Mouse (Mus musculus) forebrain, embryonic 16.5 days (tissue): ENCODE measurements around the gene Zmym4. TPM values are rescaled to one million over a fixed set of nuclear protein-coding genes. Genes with fewer than 3 reads are reported as not detected.
"Not testable (repeated sequence)": the region's sequence is repeated elsewhere in the genome, so short reads cannot be mapped to it uniquely, and the experiment has no call there.

ENCODE experiments used
- ATAC-seq: fragments of 200-750 bp; cut with Nextera tagmentation; 2 replicates; pipeline ENCODE4 v1.8.0; 2017; ENCODE audit warnings: mild to moderate bottlenecking, moderate library complexity
- H3K27ac ChIP-seq: fragments of 300-500 bp; sonication (generic); 2 replicates; pipeline ENCODE4 v1.5.1; 2014; ENCODE audit warnings: low read length, control low read depth
- H3K27me3 ChIP-seq: fragments of 300-500 bp; sonication (generic); replicated peaks from 2 replicates; pipeline ENCODE4 v1.6.1; 2014; ENCODE audit warnings: low read length; ENCODE audit not compliant: control insufficient read depth, insufficient read depth
- H3K36me3 ChIP-seq: fragments of 300-500 bp; sonication (generic); 2 replicates; pipeline ENCODE4 v1.6.1; 2014; ENCODE audit not compliant: control insufficient read depth, insufficient read depth
- H3K4me1 ChIP-seq: fragments of 300-500 bp; sonication (generic); replicated peaks from 2 replicates; pipeline ENCODE4 v1.6.1; 2014; ENCODE audit warnings: low read length; ENCODE audit not compliant: control insufficient read depth, insufficient read depth
- H3K4me2 ChIP-seq: fragments of 300-500 bp; sonication (generic); 2 replicates; pipeline ENCODE4 v1.6.1; 2014; ENCODE audit warnings: mild to moderate bottlenecking, low read length, control low read depth
- H3K4me3 ChIP-seq: fragments of 300-500 bp; sonication (generic); replicated peaks from 2 replicates; pipeline ENCODE4 v1.5.1; 2014; ENCODE audit warnings: mild to moderate bottlenecking, low read length, control low read depth
- H3K9ac ChIP-seq: fragments of 300-500 bp; sonication (generic); replicated peaks from 2 replicates; pipeline ENCODE4 v1.6.1; 2014; ENCODE audit warnings: low read depth, low read length, control low read depth
- H3K9me3 ChIP-seq: fragments of 300-500 bp; sonication (generic); 2 replicates; pipeline ENCODE4 v1.6.1; 2016; ENCODE audit warnings: low read length; ENCODE audit not compliant: control insufficient read depth
- WGBS: fragments of 180-500 bp; shearing (Covaris S2); extraction: QIAGEN DNeasy Blood & Tissue Kit; methylation state at CpG from one replicate; pipeline ENCODE4 v1.1.7; 2014; 5-methylcytosine and 5-hydroxymethylcytosine counted together
- polyA plus RNA-seq: library from polyadenylated mRNA; unstranded; fragments of >200 nt; fragmentation: Nextera tagmentation; extraction: Ambion mirVana; gene quantifications from 2 replicates; pipeline ENCODE4 v1.2.1, GENCODE M21; 2015

Zmym4 gene
- polyA plus RNA-seq, 1 experiment from 2014 or later: 31.1 TPM

- Histone ChIP-seq H3K36me3 (no peaks in the 10 kb centered on the region), H3K4me1 (no peaks in the 10 kb centered on the region), H3K9me3 (no peaks in the 10 kb centered on the region), H3K9ac (no peak overlapping the region), H3K4me2 (no peak overlapping the region), H3K27ac (no peak overlapping the region), H3K4me3 (no peak overlapping the region), H3K27me3 (no peaks in the 10 kb centered on the region)
- no peak for ATAC-seq
Observed at GRCm38 (mm10) chr4:126990553-126990952, 22.6 kb upstream of the Zmym4 start.

- no peaks in the 10 kb centered on the region for H3K36me3 ChIP-seq
- ATAC-seq: no peak
- H3K9ac ChIP-seq: no peak overlapping the region
- 85% methylated on average over 4 of the region's 4 CpGs for WGBS
- H3K9me3 ChIP-seq: no peaks in the 10 kb centered on the region
- H3K27ac ChIP-seq: no peak overlapping the region
- no peak overlapping the region for H3K4me2 ChIP-seq
- no peaks in the 10 kb centered on the region for H3K4me1 ChIP-seq
- H3K27me3 ChIP-seq: no peaks in the 10 kb centered on the region
- H3K4me3 ChIP-seq: no peak overlapping the region
Observed at GRCm38 (mm10) chr4:126988503-126988902, 20.6 kb upstream of the Zmym4 start.

DNA sequence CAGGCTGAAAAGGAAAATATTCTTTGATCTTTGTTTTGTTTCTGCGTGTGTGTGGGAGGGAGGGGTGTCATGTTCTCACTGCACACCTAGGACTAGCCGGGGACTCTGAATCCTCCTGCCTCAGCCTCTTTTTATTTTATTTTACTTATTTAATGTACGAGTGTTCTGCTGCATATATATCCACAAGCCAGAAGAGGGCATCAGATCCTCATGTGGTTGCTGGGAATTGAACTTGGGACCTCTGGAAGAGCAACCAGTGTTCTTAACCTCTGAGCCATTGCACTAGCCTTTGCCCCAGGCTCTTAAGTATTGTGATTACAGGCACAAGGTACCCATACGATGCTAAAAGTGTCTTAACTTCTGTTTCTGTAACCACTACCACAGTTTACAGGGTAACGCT is 18.8 kb upstream of the Zmym4 start:
- 79% methylated on average over 5 of the region's 5 CpGs for WGBS
- Histone ChIP-seq H3K36me3 (no peaks in the 10 kb centered on the region), H3K4me2 (no peak overlapping the region), H3K4me1 (no peaks in the 10 kb centered on the region), H3K9ac (no peak overlapping the region), H3K9me3 (no peaks in the 10 kb centered on the region), H3K4me3 (no peak overlapping the region), H3K27me3 (no peaks in the 10 kb centered on the region), H3K27ac (no peak overlapping the region)
- ATAC-seq: no peak

GRCm38 (mm10) chr4:126983736-126984525 is 16.0 kb upstream of the Zmym4 start:
- 89% methylated on average over 10 of the region's 13 CpGs for WGBS
- not testable (repeated sequence) for H3K4me2 ChIP-seq, H3K27me3 ChIP-seq, ATAC-seq, H3K4me1 ChIP-seq, H3K4me3 ChIP-seq, H3K36me3 ChIP-seq, H3K9ac ChIP-seq, H3K27ac ChIP-seq, H3K9me3 ChIP-seq

DNA sequence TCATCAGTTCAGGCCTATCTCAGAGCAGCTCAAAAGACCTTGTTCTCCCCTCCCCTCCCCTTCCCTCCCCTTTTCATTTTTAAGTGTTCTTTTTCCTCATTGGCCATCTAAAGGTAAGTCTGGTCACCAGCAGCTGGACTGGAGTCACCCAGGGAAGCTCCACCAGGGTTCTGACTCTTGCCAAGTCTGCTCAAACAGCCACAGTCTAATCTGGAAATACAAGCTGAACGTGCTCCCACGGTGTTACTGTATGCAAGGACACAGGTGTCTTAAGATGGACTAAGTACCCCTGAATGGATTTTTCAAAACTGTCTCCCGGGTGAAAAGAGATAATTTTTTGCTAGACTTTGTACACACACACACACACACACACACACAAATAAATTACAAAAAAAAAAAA is 15.4 kb upstream of the Zmym4 start:
- Histone ChIP-seq H3K9me3 (no peaks in the 10 kb centered on the region), H3K9ac (no peak overlapping the region), H3K4me2 (no peak overlapping the region), H3K27me3 (no peaks in the 10 kb centered on the region), H3K36me3 (no peaks in the 10 kb centered on the region), H3K4me1 (no peaks in the 10 kb centered on the region), H3K4me3 (no peak overlapping the region), H3K27ac (no peak overlapping the region)
- WGBS: 77% methylated on average over 3 of the region's 3 CpGs
- ATAC-seq: no peak

GRCm38 (mm10) chr4:126978706-126979105 is 10.8 kb upstream of the Zmym4 start:
- H3K9me3 ChIP-seq: no peaks in the 10 kb centered on the region
- H3K4me1 ChIP-seq: no peaks in the 10 kb centered on the region
- H3K27me3 ChIP-seq: 0 out of 2 replicates have a peak, but pooled peaks cover 1% of the 10 kb centered on the region
- 91% methylated on average over 3 of the region's 3 CpGs for WGBS
- ATAC-seq: no peak
- no peak overlapping the region for H3K9ac ChIP-seq
- H3K4me2 ChIP-seq: no peak overlapping the region
- no peak overlapping the region for H3K4me3 ChIP-seq
- no peaks in the 10 kb centered on the region for H3K36me3 ChIP-seq
- no peak overlapping the region for H3K27ac ChIP-seq

- 0 out of 2 replicates have a peak, but pooled peaks cover 2% of the 10 kb centered on the region for H3K27me3 ChIP-seq
- H3K4me3 ChIP-seq: no peak overlapping the region
- H3K9me3 ChIP-seq: no peaks in the 10 kb centered on the region
- H3K36me3 ChIP-seq: no peaks in the 10 kb centered on the region
- H3K4me2 ChIP-seq: no peak overlapping the region
- H3K27ac ChIP-seq: no peak overlapping the region
- no peak overlapping the region for H3K9ac ChIP-seq
- no peak for ATAC-seq
- no peaks in the 10 kb centered on the region for H3K4me1 ChIP-seq
Observed at GRCm38 (mm10) chr4:126977467-126977866, 9.5 kb upstream of the Zmym4 start.

- WGBS: 4% methylated on average over 26 of the region's 53 CpGs
- 0 out of 2 replicates have a peak, but pooled peaks cover 2% of the 10 kb centered on the region for H3K27me3 ChIP-seq
- peaks cover 7% of the 10 kb centered on the region for H3K4me1 ChIP-seq
- peak; percentile 16 for ATAC-seq
- no peaks in the 10 kb centered on the region for H3K36me3 ChIP-seq
- peak overlapping the region; percentile 94 for H3K4me3 ChIP-seq
- H3K9me3 ChIP-seq: no peaks in the 10 kb centered on the region
- H3K4me2 ChIP-seq: peak overlapping the region; percentile 92
- H3K27ac ChIP-seq: peak overlapping the region; percentile 98
- peak overlapping the region; percentile 95 for H3K9ac ChIP-seq
Observed at GRCm38 (mm10) chr4:126967241-126967863, 583 bp downstream of the Zmym4 start.

DNA sequence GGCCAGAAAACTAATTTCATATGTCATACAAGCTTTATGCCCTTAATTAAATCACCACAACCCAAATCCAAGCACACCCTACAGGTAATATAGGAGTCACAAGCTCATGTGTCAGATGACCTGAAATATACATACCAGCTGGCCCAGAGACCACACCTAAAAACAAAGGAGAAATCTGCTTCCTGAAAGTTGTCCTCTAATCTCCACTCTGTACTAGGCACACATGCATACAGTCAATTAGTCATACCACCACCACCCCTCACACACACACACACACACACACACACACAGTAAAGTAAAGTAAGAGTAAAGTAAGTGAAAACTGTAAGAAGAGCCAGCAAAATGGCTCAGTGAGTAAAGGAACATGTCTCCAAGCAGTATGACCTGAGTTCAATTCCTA is 9.3 kb downstream of the Zmym4 start:
- H3K27ac ChIP-seq: no peak overlapping the region
- H3K4me3 ChIP-seq: no peak overlapping the region
- H3K9me3 ChIP-seq: no peaks in the 10 kb centered on the region
- no peaks in the 10 kb centered on the region for H3K27me3 ChIP-seq
- H3K4me2 ChIP-seq: no peak overlapping the region
- no peak overlapping the region for H3K9ac ChIP-seq
- peaks cover 3% of the 10 kb centered on the region; the same call in 1 of the 2 replicates for H3K4me1 ChIP-seq
- H3K36me3 ChIP-seq: no peaks in the 10 kb centered on the region
- no peak for ATAC-seq
